Mouse (Mus musculus) heart, adult 18-20 months (tissue): ENCODE measurements around the gene Cyp4a32. TPM values are rescaled to one million over a fixed set of nuclear protein-coding genes. Genes with fewer than 3 reads are reported as not detected.

ENCODE experiments used
- DNase-seq, 2 experiments: peaks; one replicate each; pipeline ENCODE4 v3.0.0; 2021 to 2022; ENCODE audit warnings: mixed read lengths in 1 of 2
- total RNA-seq, 2 experiments: library from RNA; stranded (reverse); gene quantifications; 2 replicates each; pipeline ENCODE4 v1.2.3; 2021

Gene Cyp4a32
- total RNA-seq, 2 experiments from 2014 or later: not detected

GRCm38 (mm10) chr4:115657104-115657866 lies 56.5 kb downstream of the Cyp4a32 start:
- DNase-seq: peak; percentile 56 to 68

- no peak for DNase-seq
These were observed 57.1 kb downstream of the Cyp4a32 start for GRCm38 (mm10) chr4:115657867-115658249.

- no peak for DNase-seq
These were observed 58.4 kb downstream of the Cyp4a32 start for GRCm38 (mm10) chr4:115659190-115659589.

Other genes starting within 250 kb of the Cyp4a32 start
- 1 to 10 TPM in 1 of 2 experiments, not detected in 1; 2.0 TPM for gene Cyp4a12b, start 189.3 kb upstream of the Cyp4a32 start, total RNA-seq
- not detected for gene Cyp4a30b, start 148.4 kb upstream of the Cyp4a32 start, total RNA-seq
- gene Cyp4a14, start 104.8 kb upstream of the Cyp4a32 start, total RNA-seq: not detected
- not detected for gene Cyp4a10, start 82.7 kb upstream of the Cyp4a32 start, total RNA-seq
- not detected for gene Cyp4a31, start 37.3 kb upstream of the Cyp4a32 start, total RNA-seq
- gene Cyp4b1, start 46.8 kb downstream of the Cyp4a32 start, total RNA-seq: 10 to 100 TPM; 29.4 to 33.2 TPM
- 10 to 100 TPM; 38.8 to 43.8 TPM for gene Efcab14, start 136.8 kb downstream of the Cyp4a32 start, total RNA-seq
- 1 to 10 TPM in 1 of 2 experiments, under 1 TPM in 1; 0.45 to 1.9 TPM for gene Tex38, start 180.0 kb downstream of the Cyp4a32 start, total RNA-seq
- 100 to 1,000 TPM; 105 to 129 TPM for gene Atpaf1, start 183.8 kb downstream of the Cyp4a32 start, total RNA-seq
- gene Mob3c, start 227.1 kb downstream of the Cyp4a32 start, total RNA-seq: 1 to 10 TPM; 5.0 to 5.3 TPM
- 10 to 100 TPM; 20.6 to 22.0 TPM for gene Mknk1, start 238.2 kb downstream of the Cyp4a32 start, total RNA-seq